Mouse (Mus musculus) CH12.LX (cell line): ENCODE measurements around the gene Neb. TPM values are rescaled to one million over a fixed set of nuclear protein-coding genes. Genes with fewer than 3 reads are reported as not detected.

Experiments
- DNase-seq: peaks from one replicate; pipeline ENCODE4 v3.0.0-alpha.2; 2013; ENCODE audit errors: extremely low read depth
- H3K27ac ChIP-seq: 2 replicates; pipeline ENCODE4 v1.5.1; 2012; ENCODE audit warnings: low read depth, mild to moderate bottlenecking, control low read depth, moderate library complexity; ENCODE audit not compliant: insufficient read depth
- H3K27me3 ChIP-seq: replicated peaks from 2 replicates; pipeline ENCODE3; 2012; ENCODE audit warnings: inconsistent platforms
- H3K36me3 ChIP-seq, 2 experiments: replicated peaks in 1 of 2; 2 replicates each; pipeline versions ENCODE3 to v1.6.1; 2012; ENCODE audit warnings: inconsistent platforms in 1 of 2, low read length in 1 of 2, mild to moderate bottlenecking in 1 of 2, mixed read lengths in 1 of 2, moderate library complexity in 1 of 2; ENCODE audit not compliant: control insufficient read depth in 1 of 2, insufficient read depth in 1 of 2
- H3K4me1 ChIP-seq, 2 experiments: 2 replicates each; pipeline ENCODE4 v1.6.1; 2012; ENCODE audit warnings: inconsistent platforms in 1 of 2, moderate library complexity in 1 of 2; ENCODE audit not compliant: insufficient read depth in 2 of 2, control insufficient read depth in 1 of 2
- H3K4me2 ChIP-seq: 2 replicates; pipeline ENCODE4 v1.6.1; 2012; ENCODE audit warnings: low read depth, mild to moderate bottlenecking, control low read depth; ENCODE audit not compliant: poor library complexity, insufficient read depth, severe bottlenecking
- H3K4me3 ChIP-seq, 3 experiments: fragments of 150-350 bp in 1 of 3; sonication (generic) in 1 of 3; replicated peaks in 1 of 3; 2 replicates each; pipeline versions ENCODE3 to v1.5.1; 2011 to 2012; ENCODE audit warnings: low read depth in 2 of 3, low read length in 2 of 3, mild to moderate bottlenecking in 2 of 3, moderate library complexity in 2 of 3, control low read depth in 1 of 3, improper control_type of control experiment in 1 of 3, inconsistent platforms in 1 of 3, mixed read lengths in 1 of 3; ENCODE audit not compliant: poor library complexity in 1 of 3
- H3K79me2 ChIP-seq: replicated peaks from 2 replicates; pipeline ENCODE4 v1.6.1; 2012; ENCODE audit warnings: mild to moderate bottlenecking, moderate library complexity; ENCODE audit not compliant: control insufficient read depth, poor library complexity, insufficient read depth, severe bottlenecking; ENCODE audit errors: extremely low read depth
- H3K9ac ChIP-seq: 2 replicates; pipeline ENCODE4 v1.6.1; 2012; ENCODE audit warnings: low read depth, mild to moderate bottlenecking, control low read depth, moderate library complexity; ENCODE audit not compliant: insufficient read depth
- H3K9me3 ChIP-seq: replicated peaks from 2 replicates; pipeline ENCODE3; 2012; ENCODE audit warnings: low read length, inconsistent platforms, mixed read lengths
- BHLHE40 ChIP-seq: IDR thresholded peaks from 2 replicates; pipeline ENCODE4 v1.6.1; 2011; ENCODE audit warnings: mild to moderate bottlenecking, low read depth, low read length, improper control_type of control experiment
- CTCF ChIP-seq, 2 experiments: IDR thresholded peaks in 1 of 2; conservative IDR thresholded peaks in 1 of 2; 2 replicates each; pipeline ENCODE4 v1.5.1; 2011 to 2012; ENCODE audit warnings: low read depth in 2 of 2, low read length in 2 of 2, improper control_type of control experiment in 1 of 2, inconsistent platforms in 1 of 2, mild to moderate bottlenecking in 1 of 2, moderate library complexity in 1 of 2
- E2F4 ChIP-seq: IDR thresholded peaks from 2 replicates; pipeline ENCODE4 v1.6.1; 2011; ENCODE audit warnings: low read depth, low read length, improper control_type of control experiment; ENCODE audit not compliant: insufficient replicate concordance
- ELF1 ChIP-seq: IDR thresholded peaks from 2 replicates; pipeline ENCODE4 v1.6.1; 2014; ENCODE audit warnings: low read depth, mild to moderate bottlenecking, inconsistent platforms, low read length, improper control_type of control experiment
- ETS1 ChIP-seq: conservative IDR thresholded peaks from 2 replicates; pipeline ENCODE4 v1.6.1; 2012; ENCODE audit warnings: low read depth, mild to moderate bottlenecking, inconsistent platforms, low read length, improper control_type of control experiment, moderate library complexity
- GABPA ChIP-seq: IDR thresholded peaks from 2 replicates; pipeline ENCODE4 v1.6.1; 2012; ENCODE audit warnings: low read depth, low read length, improper control_type of control experiment, inconsistent platforms; ENCODE audit not compliant: insufficient replicate concordance
- HCFC1 ChIP-seq: IDR thresholded peaks from 2 replicates; pipeline ENCODE4 v1.6.1; 2012; ENCODE audit warnings: low read depth, mild to moderate bottlenecking, inconsistent platforms, low read length, improper control_type of control experiment
- IRF4 ChIP-seq: IDR thresholded peaks from 2 replicates; pipeline ENCODE4 v1.6.1; 2014; ENCODE audit warnings: low read depth, mild to moderate bottlenecking, inconsistent platforms, low read length, improper control_type of control experiment
- JUN ChIP-seq: IDR thresholded peaks from 2 replicates; pipeline ENCODE4 v1.6.1; 2011; ENCODE audit warnings: low read depth, mild to moderate bottlenecking, low read length, improper control_type of control experiment, moderate library complexity; ENCODE audit not compliant: insufficient read depth
- MAFK ChIP-seq: IDR thresholded peaks from 2 replicates; pipeline ENCODE4 v1.6.1; 2011; ENCODE audit warnings: low read length, improper control_type of control experiment; ENCODE audit not compliant: insufficient replicate concordance
- MAZ ChIP-seq: IDR thresholded peaks from 2 replicates; pipeline ENCODE4 v1.6.1; 2012; ENCODE audit warnings: low read depth, mild to moderate bottlenecking, inconsistent platforms, low read length, improper control_type of control experiment, moderate library complexity
- MEF2A ChIP-seq: IDR thresholded peaks from 2 replicates; pipeline ENCODE4 v1.6.1; 2014; ENCODE audit warnings: low read depth, mild to moderate bottlenecking, inconsistent platforms, low read length, improper control_type of control experiment, borderline replicate concordance
- MYC ChIP-seq: IDR thresholded peaks from 2 replicates; pipeline ENCODE4 v1.6.1; 2011; ENCODE audit warnings: low read depth, mild to moderate bottlenecking, improper control_type of control experiment, low read length
- NELFE ChIP-seq: IDR thresholded peaks from 2 replicates; pipeline ENCODE4 v1.6.1; 2011; ENCODE audit warnings: low read depth, low read length, improper control_type of control experiment
- RAD21 ChIP-seq: IDR thresholded peaks from 2 replicates; pipeline ENCODE4 v1.6.1; 2011; ENCODE audit warnings: low read depth, mild to moderate bottlenecking, low read length, improper control_type of control experiment, moderate library complexity
- RCOR1 ChIP-seq: conservative IDR thresholded peaks from 2 replicates; pipeline ENCODE4 v1.6.1; 2012; ENCODE audit warnings: low read depth, mild to moderate bottlenecking, inconsistent platforms, low read length, improper control_type of control experiment
- SMC3 ChIP-seq: IDR thresholded peaks from 2 replicates; pipeline ENCODE4 v1.6.1; 2011; ENCODE audit warnings: low read depth, low read length, improper control_type of control experiment
- TCF12 ChIP-seq: IDR thresholded peaks from 2 replicates; pipeline ENCODE4 v1.6.1; 2014; ENCODE audit warnings: low read depth, mild to moderate bottlenecking, inconsistent platforms, low read length, improper control_type of control experiment
- UBTF ChIP-seq: IDR thresholded peaks from 2 replicates; pipeline ENCODE4 v1.6.1; 2012; ENCODE audit warnings: low read depth, mild to moderate bottlenecking, inconsistent platforms, low read length, improper control_type of control experiment, moderate library complexity
- ZC3H11A ChIP-seq: IDR thresholded peaks from 2 replicates; pipeline ENCODE4 v1.6.1; 2012; ENCODE audit warnings: low read depth, mild to moderate bottlenecking, inconsistent platforms, low read length, improper control_type of control experiment
- ZKSCAN1 ChIP-seq: IDR thresholded peaks from 2 replicates; pipeline ENCODE4 v1.6.1; 2012; ENCODE audit warnings: low read depth, inconsistent platforms, low read length, improper control_type of control experiment, borderline replicate concordance
- ZMIZ1 ChIP-seq: IDR thresholded peaks from 2 replicates; pipeline ENCODE4 v1.6.1; 2012; ENCODE audit warnings: low read depth, mild to moderate bottlenecking, inconsistent platforms, low read length, improper control_type of control experiment
- dilution Hi-C: fragments of 300-500 bp; cut with MboI; formaldehyde crosslinking; loops from 2 replicates; pipeline ENCODE4 v1.14.3; 2020; ENCODE audit warnings: low sequenced_read_pairs; ENCODE audit not compliant: extremely low pct_unique_long_range_greater_than_20kb, extremely low pct_ligation_motif_present
- in situ Hi-C: fragments of 300-500 bp; cut with MboI; formaldehyde crosslinking; loops from 3 replicates; pipeline ENCODE4 v1.14.3; 2019; ENCODE audit warnings: low sequenced_read_pairs, low pct_ligation_motif_present, low pct_unique_long_range_greater_than_20kb, mixed read lengths
- polyA plus RNA-seq: library from polyadenylated mRNA; unstranded; fragments of >175 nt; gene quantifications from 2 replicates; pipeline ENCODE4 v1.2.1, GENCODE M21; 2012; ENCODE audit warnings: low read depth; ENCODE audit not compliant: insufficient read length
- total RNA-seq, 2 experiments: library from RNA; depleted of rRNA; stranded (reverse); fragments of 300-350 nt in 1 of 2; fragments of >200 nt in 1 of 2; gene quantifications; 2 replicates each; pipeline ENCODE4 v1.2.3; 2012 to 2014

The Neb gene
- total and polyA plus RNA-seq, 3 experiments = 1.5 to 1.8 (median 1.7) TPM

- peaks cover 32 to 61% of the 10 kb centered on the region in 2 experiments for H3K36me3 ChIP-seq
- H3K4me1 ChIP-seq = peaks cover 7 to 19% of the 10 kb centered on the region in 2 experiments
- no peak overlapping the region for H3K9ac ChIP-seq
- TF ChIP-seq ZC3H11A = no peak
- TF ChIP-seq HCFC1 = no peak
- TF ChIP-seq SMC3 = no peak
- TF ChIP-seq IRF4 = no peak
- no peak for TF ChIP-seq RAD21
- no peak for TF ChIP-seq UBTF
- 0 out of 2 replicates have a peak, but pooled peaks have one; percentile 20 for TF ChIP-seq JUN
- TF ChIP-seq E2F4 = no peak
- TF ChIP-seq ZMIZ1 = no peak
- TF ChIP-seq MYC = no peak
- TF ChIP-seq TCF12 = no peak
- TF ChIP-seq RCOR1 = no peak
- no peak for TF ChIP-seq CTCF (conservative IDR thresholded peaks at IDR 0.05 in 1 of 2, IDR thresholded peaks at IDR 0.05 in 1 of 2; ENCODE audit: low read depth in 2 of 2, low read length in 2 of 2)
- no peak for TF ChIP-seq MAFK
- TF ChIP-seq NELFE = no peak
- no peak for TF ChIP-seq ELF1
- peak; percentile 57 for TF ChIP-seq ETS1
- no peak for TF ChIP-seq ZKSCAN1
- 0 out of 2 replicates have a peak, but pooled peaks have one; percentile 18 for TF ChIP-seq BHLHE40
- TF ChIP-seq MEF2A = peak; percentile 90
- TF ChIP-seq GABPA = no peak
- no peak for TF ChIP-seq MAZ
- peaks cover 15% of the 10 kb centered on the region for H3K79me2 ChIP-seq
- DNase-seq = peak; percentile 24
- no peaks in the 10 kb centered on the region for H3K9me3 ChIP-seq
- H3K27ac ChIP-seq = no peak overlapping the region
- no peak overlapping the region for H3K4me2 ChIP-seq
- dilution Hi-C loops = no loop called here
- H3K4me3 ChIP-seq = no peak overlapping the region
- H3K27me3 ChIP-seq = no peaks in the 10 kb centered on the region
- in situ Hi-C loops = loop anchor here (10.0 to 25.0 kb wide), 2 partner anchors 98 to 175 kb away; no protein-coding TSS in a partner anchor
Measured at GRCm38 (mm10) chr2:52412524-52413037, 34.3 kb upstream of the Neb start.
